In genomic region chr6:115854432-115854831, GRCm38 (mm10) we compare ENCODE assay signal across 9 mouse cellular contexts. TPM values are rescaled to one million over a fixed set of nuclear protein-coding genes. Genes with fewer than 3 reads are reported as not detected.
A peak's percentile ranks its signal among the peaks of the same experiment; 100 is the strongest.
DNase-seq lines count a peak whose midpoint lies in the region; ATAC-seq and TF ChIP-seq lines count a peak whose summit lies in the region.
"Had no signal": no experiment of that assay in that cellular context is flagged by ENCODE, and none has a peak within 500 bp of the region (broad histone marks: within the 10 kb centered on the region; RNA-seq: fewer than 3 reads in every experiment).

No protein-coding gene starts in this region.

- peak; percentile 31 for DNase-seq in cerebellum, adult 9-10 months
- DNase-seq in cerebellum, postnatal 4 days (ENCODE audit: low spot score in 2 of 2), result no peak
- DNase-seq in kidney, postnatal 14 days, result peak; percentile 23
- DNase-seq in kidney, adult 11 months, result no peak
- DNase-seq in 416B (ENCODE audit: low read depth), result peak; percentile 56
- DNase-seq in urinary bladder, postnatal 4 days (ENCODE audit: low spot score in 2 of 2), result no peak
- DNase-seq: right cerebral cortex, postnatal 25 days had no signal

- no peaks in the 10 kb centered on the region for H3K4me1 ChIP-seq in cortical plate, adult 2 months (ENCODE audit: control insufficient read depth, insufficient read depth, low read length)

- H3K27ac ChIP-seq in cortical plate, adult 2 months (ENCODE audit: insufficient read depth, low read length), result no peak overlapping the region

- no peak for ATAC-seq in granulocyte monocyte progenitor cell, adult 5-6 weeks (replicated peaks; ENCODE audit: poor library complexity, severe bottlenecking)

- TF ChIP-seq POLR2A in cortical plate, adult 2 months (IDR thresholded peaks at IDR 0.05; ENCODE audit: extremely low read depth, insufficient read depth, low read length), result no peak

- peak; percentile 15; the same call in 1 of the 2 replicates for TF ChIP-seq CTCF in cortical plate, adult 2 months (IDR thresholded peaks at IDR 0.05; ENCODE audit: extremely low read depth, insufficient read depth, low read length)

- no peak overlapping the region for H3K4me3 ChIP-seq in cortical plate, adult 2 months (ENCODE audit: insufficient read depth, low read length)

RNA-seq across cellular contexts. Expression of gene Ift122, which starts 1.2 kb away (rescaled TPM):
- polyA plus RNA-seq in cortical plate, adult 2 months (2012; rRNA removed), result 31.2 and 34.7 TPM in 2 replicates
- 4.0 and 7.1 TPM in 2 replicates for total RNA-seq in granulocyte monocyte progenitor cell, adult 5-6 weeks (2014; fragmentation: Nextera tagmentation)
- 4.6 and 5.7 TPM in 2 replicates for total RNA-seq in granulocyte monocyte progenitor cell, adult 5-6 weeks (2017)

RNA-seq across cellular contexts. Expression of gene Mbd4, which starts 1.3 kb away (rescaled TPM):
- polyA plus RNA-seq in cortical plate, adult 2 months (2012; rRNA removed), result 9.5 and 10.1 TPM in 2 replicates
- 25.2 and 31.1 TPM in 2 replicates for total RNA-seq in granulocyte monocyte progenitor cell, adult 5-6 weeks (2014; fragmentation: Nextera tagmentation)
- total RNA-seq in granulocyte monocyte progenitor cell, adult 5-6 weeks (2017), result 16.5 and 22.9 TPM in 2 replicates

RNA-seq across cellular contexts. Expression of gene Efcab12, which starts 16.2 kb away (rescaled TPM):
- polyA plus RNA-seq in cortical plate, adult 2 months (2012; rRNA removed), result 7.1 and 7.9 TPM in 2 replicates
- total RNA-seq in granulocyte monocyte progenitor cell, adult 5-6 weeks (2014; fragmentation: Nextera tagmentation), result not detected in 2 replicates
- total RNA-seq in granulocyte monocyte progenitor cell, adult 5-6 weeks (2017), result 0.21 and 0.26 TPM in 2 replicates

RNA-seq across cellular contexts. Expression of gene Rpl32, which starts 45.9 kb away (rescaled TPM):
- 914 and 1,009 TPM in 2 replicates for polyA plus RNA-seq in cortical plate, adult 2 months (2012; rRNA removed)
- total RNA-seq in granulocyte monocyte progenitor cell, adult 5-6 weeks (2014; fragmentation: Nextera tagmentation), result 4,964 and 5,314 TPM in 2 replicates
- total RNA-seq in granulocyte monocyte progenitor cell, adult 5-6 weeks (2017), result 4,316 and 4,490 TPM in 2 replicates

Comparison
In these comparisons a context has a peak if more than half of its experiments do, and no peak if none do; other contexts are left out.
1. DNase-seq: peak in cerebellum, adult 9-10 months (single experiment), kidney, postnatal 14 days (single experiment) and 416B (single experiment); none in cerebellum, postnatal 4 days (0 of 2), kidney, adult 11 months (single experiment) and urinary bladder, postnatal 4 days (0 of 2).